Mouse (Mus musculus): ENCODE measurements around the gene Med26. TPM values are rescaled to one million over a fixed set of nuclear protein-coding genes. Genes with fewer than 3 reads are reported as not detected.

The Med26 gene
- polyA plus RNA-seq, 1 experiment: 11.2 TPM

DNA sequence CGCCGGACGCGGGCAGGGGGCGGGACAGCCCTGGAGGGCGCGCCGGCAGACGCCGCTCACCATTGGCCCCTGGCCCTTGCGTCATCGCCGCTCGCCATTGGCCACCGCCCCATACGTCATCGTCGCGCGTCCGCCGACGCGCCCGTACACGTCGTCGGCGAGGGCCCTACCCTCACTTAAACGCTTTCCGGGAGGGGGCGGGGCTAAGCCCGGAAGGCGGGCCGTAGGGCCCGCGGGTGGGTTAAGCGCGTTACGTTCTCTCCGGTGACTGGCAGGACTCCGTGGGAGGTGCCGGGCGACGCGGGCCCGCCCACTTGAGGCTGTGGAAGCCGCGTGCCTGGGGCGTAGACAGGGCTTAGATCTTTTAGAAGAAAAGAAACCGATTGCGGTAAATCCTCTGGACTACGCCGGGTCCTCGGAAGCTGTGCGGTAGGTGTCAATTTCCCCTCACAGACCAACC, 55.4 kb downstream of the Med26 start:
- TF ChIP-seq CTCF (IDR thresholded peaks at IDR 0.05; ENCODE audit: extremely low read depth, insufficient read depth, insufficient read length, insufficient replicate concordance): no peak
- TF ChIP-seq POLR2A (IDR thresholded peaks at IDR 0.05; ENCODE audit: low read depth, low read length): no peak
- peaks cover 17% of the 10 kb centered on the region for H3K36me3 ChIP-seq (ENCODE audit: control insufficient read depth, insufficient read depth, low read length)
- peak; percentile 99 for DNase-seq (ENCODE audit: low read depth in 1 of 2, low spot score in 2 of 2)
- peaks cover 2% of the 10 kb centered on the region; the same call in 1 of the 2 replicates for H3K4me1 ChIP-seq (ENCODE audit: control insufficient read depth, insufficient read depth, insufficient read length)
- no peaks in the 10 kb centered on the region for H3K27me3 ChIP-seq (ENCODE audit: control insufficient read depth, insufficient read depth, low read length)
- H3K27ac ChIP-seq (ENCODE audit: insufficient read depth, low read length): peak overlapping the region; percentile 68
- 1% methylated on average over 56 of the region's 56 CpGs for WGBS
- peak overlapping the region; percentile 90 for H3K4me3 ChIP-seq (ENCODE audit: extremely low read depth, insufficient read depth, insufficient read length)

DNA sequence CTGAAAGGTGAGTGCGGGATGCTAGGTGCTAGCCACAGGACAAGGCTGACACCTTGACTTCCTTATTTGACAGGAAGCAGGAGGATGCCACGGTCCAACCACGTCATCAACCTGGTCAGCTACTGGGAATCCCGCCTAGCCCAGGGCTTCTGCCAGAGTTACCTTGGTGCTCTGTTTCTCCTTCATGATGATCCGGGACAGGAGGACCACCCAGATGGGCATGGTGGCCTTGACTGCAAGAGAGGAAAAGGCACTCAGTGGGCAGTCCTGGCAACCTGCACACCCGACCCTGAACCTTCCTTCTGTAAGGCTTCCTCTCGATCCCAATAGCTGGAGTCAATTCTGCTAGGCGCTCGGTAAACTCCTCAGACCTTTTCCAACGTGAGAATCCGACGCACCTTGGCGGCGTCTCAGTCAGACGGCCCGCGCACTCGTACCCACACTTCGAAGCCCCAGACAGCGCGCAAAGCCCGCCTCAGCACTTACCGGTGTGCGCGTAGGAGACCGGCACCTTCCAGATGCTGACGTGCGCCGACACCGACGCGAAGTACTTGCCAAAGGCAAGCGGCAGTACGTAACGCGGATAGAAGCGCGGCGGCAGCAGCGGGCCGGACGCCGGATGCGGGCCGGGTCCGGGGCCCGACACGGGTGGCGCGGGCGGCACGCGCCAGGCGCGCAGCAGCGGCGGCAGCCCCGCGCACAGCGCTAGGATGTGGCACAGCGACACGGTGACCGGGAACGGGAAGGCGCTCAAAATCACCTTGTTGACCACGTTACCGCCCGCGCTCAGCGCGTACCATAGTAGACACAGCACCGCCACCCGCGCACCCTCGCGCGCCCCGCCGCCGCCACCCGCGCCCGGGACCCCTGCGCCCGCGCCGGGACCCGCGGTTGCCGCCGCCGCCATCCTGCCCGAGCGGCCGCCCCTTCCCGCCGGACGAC, 56.1 kb downstream of the Med26 start, which contains the start of gene Slc35e1:
Slc35e1 (minus strand) TSS at position 935 of the 942 bp plus-strand sequence.
- peaks cover 2% of the 10 kb centered on the region; the same call in 1 of the 2 replicates for H3K4me1 ChIP-seq (ENCODE audit: control insufficient read depth, insufficient read depth, insufficient read length)
- peaks cover 18% of the 10 kb centered on the region for H3K36me3 ChIP-seq (ENCODE audit: control insufficient read depth, insufficient read depth, low read length)
- peak within 1 kb of the TSS; percentile 87 for H3K27ac ChIP-seq (ENCODE audit: insufficient read depth, low read length)
- peak within 1 kb of the TSS; percentile 90 for H3K4me3 ChIP-seq (ENCODE audit: extremely low read depth, insufficient read depth, insufficient read length)
- DNase-seq (ENCODE audit: low read depth in 1 of 2, low spot score in 2 of 2): peak; percentile 27 to 34
- under 1% methylated on average over 98 of the region's 98 CpGs for WGBS
- no peak for TF ChIP-seq CTCF (IDR thresholded peaks at IDR 0.05; ENCODE audit: extremely low read depth, insufficient read depth, insufficient read length, insufficient replicate concordance)
- TF ChIP-seq POLR2A (IDR thresholded peaks at IDR 0.05; ENCODE audit: low read depth, low read length): peak; percentile 9; the same call in 1 of the 2 replicates
- no peaks in the 10 kb centered on the region for H3K27me3 ChIP-seq (ENCODE audit: control insufficient read depth, insufficient read depth, low read length)

DNA sequence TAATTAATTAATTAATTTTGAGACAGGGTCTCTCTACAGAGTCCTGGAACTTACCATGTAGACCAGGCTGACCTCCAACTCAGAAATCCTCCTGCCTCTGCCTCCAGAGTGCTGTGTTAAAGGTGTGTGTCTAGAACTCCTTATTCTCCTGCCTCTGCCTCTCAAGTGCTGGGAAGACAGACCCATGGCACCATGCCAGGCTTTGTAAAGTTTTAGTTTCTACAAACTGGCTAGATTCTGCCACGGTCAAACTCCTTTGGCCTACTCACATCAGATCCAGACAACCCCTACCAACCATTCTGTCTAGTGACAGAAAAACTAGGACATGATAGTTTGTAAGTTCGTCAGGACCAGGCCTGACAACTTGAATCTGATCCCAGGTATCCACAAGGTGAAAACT, 57.1 kb downstream of the Med26 start:
- Histone ChIP-seq H3K4me3 (ENCODE audit: extremely low read depth, insufficient read depth, insufficient read length) (no peak overlapping the region), H3K4me1 (ENCODE audit: control insufficient read depth, insufficient read depth, insufficient read length) (peaks cover 2% of the 10 kb centered on the region; the same call in 1 of the 2 replicates), H3K27me3 (ENCODE audit: control insufficient read depth, insufficient read depth, low read length) (no peaks in the 10 kb centered on the region), H3K27ac (ENCODE audit: insufficient read depth, low read length) (no peak overlapping the region), H3K36me3 (ENCODE audit: control insufficient read depth, insufficient read depth, low read length) (peaks cover 11% of the 10 kb centered on the region)
- DNase-seq (ENCODE audit: low read depth in 1 of 2, low spot score in 2 of 2): no peak
- TF ChIP-seq POLR2A (IDR thresholded peaks at IDR 0.05; ENCODE audit: low read depth, low read length): no peak
- TF ChIP-seq CTCF (IDR thresholded peaks at IDR 0.05; ENCODE audit: extremely low read depth, insufficient read depth, insufficient read length, insufficient replicate concordance): no peak
- WGBS: 76% methylated on average over 2 of the region's 2 CpGs

DNA sequence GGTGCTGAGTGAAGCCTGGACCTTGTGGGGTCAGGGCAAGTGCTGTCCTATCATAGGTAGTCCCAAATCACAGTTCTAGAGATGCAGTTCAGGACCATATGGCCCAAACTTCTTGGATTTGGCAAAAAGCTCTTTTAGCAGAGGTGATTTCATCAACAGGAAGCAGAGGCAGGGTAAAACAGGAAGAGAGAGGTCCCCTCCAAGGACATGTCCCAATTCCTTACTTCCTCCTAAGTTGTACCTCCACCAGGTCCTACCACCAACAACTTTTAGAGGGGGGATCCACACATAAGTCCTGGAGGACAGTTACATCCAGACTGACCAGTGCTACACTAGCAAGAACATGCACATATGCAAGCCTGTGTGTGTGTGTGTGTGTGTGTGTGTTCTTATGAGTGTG, 61.1 kb downstream of the Med26 start:
- no peak for TF ChIP-seq CTCF (IDR thresholded peaks at IDR 0.05; ENCODE audit: extremely low read depth, insufficient read depth, insufficient read length, insufficient replicate concordance)
- no peak for TF ChIP-seq POLR2A (IDR thresholded peaks at IDR 0.05; ENCODE audit: low read depth, low read length)
- no peak for DNase-seq (ENCODE audit: low read depth in 1 of 2, low spot score in 2 of 2)
- no peak overlapping the region for H3K4me3 ChIP-seq (ENCODE audit: extremely low read depth, insufficient read depth, insufficient read length)
- no peaks in the 10 kb centered on the region for H3K27me3 ChIP-seq (ENCODE audit: control insufficient read depth, insufficient read depth, low read length)
- no peaks in the 10 kb centered on the region for H3K4me1 ChIP-seq (ENCODE audit: control insufficient read depth, insufficient read depth, insufficient read length)
- peaks cover 22% of the 10 kb centered on the region for H3K36me3 ChIP-seq (ENCODE audit: control insufficient read depth, insufficient read depth, low read length)
- H3K27ac ChIP-seq (ENCODE audit: insufficient read depth, low read length): no peak overlapping the region

DNA sequence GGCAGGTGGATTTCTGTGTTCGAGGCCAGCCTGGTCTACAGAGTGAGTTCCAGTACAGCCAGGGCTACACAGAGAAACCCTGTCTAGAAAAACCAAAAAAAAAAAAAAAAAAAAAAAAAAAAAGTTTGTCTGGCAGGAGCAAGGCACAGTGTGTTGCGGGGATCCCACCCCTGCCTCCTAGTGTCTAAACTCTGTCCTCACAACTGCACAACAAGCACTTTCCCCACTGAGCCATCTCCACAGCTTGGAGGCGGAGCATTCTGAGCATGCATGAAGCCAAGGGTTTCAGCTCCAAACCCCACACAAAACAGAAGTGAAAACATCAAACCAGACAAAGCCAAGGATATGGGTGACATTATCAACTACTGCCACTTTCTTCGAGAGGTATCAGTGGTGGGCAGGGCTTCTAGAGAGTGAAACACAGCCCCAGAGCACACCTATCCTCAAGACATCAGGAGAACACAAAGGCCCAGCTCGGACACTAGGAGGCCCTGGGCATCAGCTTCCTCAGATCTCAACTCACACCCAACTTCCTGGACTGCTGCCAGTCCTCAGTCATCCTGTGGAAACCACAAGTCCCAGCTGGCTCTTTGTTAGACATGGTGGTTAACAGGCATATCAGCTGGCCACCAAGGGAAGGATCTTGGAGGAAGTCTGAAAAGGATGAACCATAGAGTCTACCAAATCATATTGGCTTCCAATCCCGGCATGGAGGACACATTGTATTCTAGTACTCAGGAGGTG, 62.4 kb downstream of the Med26 start:
- Histone ChIP-seq H3K4me1 (ENCODE audit: control insufficient read depth, insufficient read depth, insufficient read length) (no peaks in the 10 kb centered on the region), H3K4me3 (ENCODE audit: extremely low read depth, insufficient read depth, insufficient read length) (no peak overlapping the region), H3K27ac (ENCODE audit: insufficient read depth, low read length) (no peak overlapping the region), H3K27me3 (ENCODE audit: control insufficient read depth, insufficient read depth, low read length) (no peaks in the 10 kb centered on the region), H3K36me3 (ENCODE audit: control insufficient read depth, insufficient read depth, low read length) (peaks cover 22% of the 10 kb centered on the region)
- WGBS: 43% methylated on average over 6 of the region's 6 CpGs
- DNase-seq (ENCODE audit: low read depth in 1 of 2, low spot score in 2 of 2): no peak
- no peak for TF ChIP-seq CTCF (IDR thresholded peaks at IDR 0.05; ENCODE audit: extremely low read depth, insufficient read depth, insufficient read length, insufficient replicate concordance)
- TF ChIP-seq POLR2A (IDR thresholded peaks at IDR 0.05; ENCODE audit: low read depth, low read length): no peak

DNA sequence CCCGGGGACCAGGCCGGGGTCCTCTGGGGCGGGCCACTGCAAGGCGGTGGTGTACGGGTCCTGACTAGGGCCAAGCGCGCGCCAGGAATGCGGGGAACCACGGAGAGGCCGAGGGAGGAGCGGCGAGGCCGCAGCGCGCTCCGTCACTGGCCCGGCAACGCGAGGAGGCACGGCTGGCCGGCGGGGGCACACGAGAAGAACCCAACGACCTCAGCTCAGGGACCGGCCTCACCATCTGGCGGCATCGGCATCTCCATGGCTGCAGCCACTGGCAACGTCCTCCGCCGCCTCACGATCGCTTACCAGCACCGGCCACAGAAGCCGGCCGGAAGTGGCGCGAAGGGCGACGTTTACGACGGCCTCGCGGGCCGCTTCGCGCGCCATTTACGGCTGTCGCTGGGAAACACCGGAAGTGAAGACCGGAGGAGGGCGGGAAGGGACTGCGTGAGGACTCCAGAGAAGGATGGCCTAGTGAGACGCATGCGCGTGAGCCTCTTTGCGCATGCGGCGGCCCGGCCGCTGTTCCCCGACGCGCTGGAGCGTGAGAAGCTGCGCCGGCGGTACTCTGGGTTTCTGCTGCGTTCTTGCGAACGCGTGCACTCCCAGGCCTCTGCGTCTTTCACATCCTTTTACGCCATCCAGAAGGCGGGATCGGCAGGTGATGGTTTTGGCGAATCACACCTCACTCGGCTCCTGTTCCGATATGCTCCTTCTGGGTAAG, 73.1 kb downstream of the Med26 start, which contains the start of gene Cherp:
Cherp (minus strand) TSS at position 401 of the 721 bp plus-strand sequence.
- DNase-seq (ENCODE audit: low read depth in 1 of 2, low spot score in 2 of 2): peak; percentile 97
- Histone ChIP-seq H3K36me3 (ENCODE audit: control insufficient read depth, insufficient read depth, low read length) (peaks cover 9% of the 10 kb centered on the region), H3K4me3 (ENCODE audit: extremely low read depth, insufficient read depth, insufficient read length) (peak within 1 kb of the TSS; percentile 95), H3K27ac (ENCODE audit: insufficient read depth, low read length) (peak within 1 kb of the TSS; percentile 92), H3K27me3 (ENCODE audit: control insufficient read depth, insufficient read depth, low read length) (no peaks in the 10 kb centered on the region), H3K4me1 (ENCODE audit: control insufficient read depth, insufficient read depth, insufficient read length) (peaks cover 7% of the 10 kb centered on the region)
- under 1% methylated on average over 78 of the region's 80 CpGs for WGBS
- TF ChIP-seq CTCF (IDR thresholded peaks at IDR 0.05; ENCODE audit: extremely low read depth, insufficient read depth, insufficient read length, insufficient replicate concordance) (no peak), POLR2A (IDR thresholded peaks at IDR 0.05; ENCODE audit: low read depth, low read length) (peak; percentile 77)

All from spleen, adult 2 months (tissue).